Mouse (Mus musculus): ENCODE results near the gene Tmed1.
"Not testable (repeated sequence)": the region's sequence is repeated elsewhere in the genome, so short reads cannot be mapped to it uniquely, and the experiment has no call there.

Tmed1 gene

DNA sequence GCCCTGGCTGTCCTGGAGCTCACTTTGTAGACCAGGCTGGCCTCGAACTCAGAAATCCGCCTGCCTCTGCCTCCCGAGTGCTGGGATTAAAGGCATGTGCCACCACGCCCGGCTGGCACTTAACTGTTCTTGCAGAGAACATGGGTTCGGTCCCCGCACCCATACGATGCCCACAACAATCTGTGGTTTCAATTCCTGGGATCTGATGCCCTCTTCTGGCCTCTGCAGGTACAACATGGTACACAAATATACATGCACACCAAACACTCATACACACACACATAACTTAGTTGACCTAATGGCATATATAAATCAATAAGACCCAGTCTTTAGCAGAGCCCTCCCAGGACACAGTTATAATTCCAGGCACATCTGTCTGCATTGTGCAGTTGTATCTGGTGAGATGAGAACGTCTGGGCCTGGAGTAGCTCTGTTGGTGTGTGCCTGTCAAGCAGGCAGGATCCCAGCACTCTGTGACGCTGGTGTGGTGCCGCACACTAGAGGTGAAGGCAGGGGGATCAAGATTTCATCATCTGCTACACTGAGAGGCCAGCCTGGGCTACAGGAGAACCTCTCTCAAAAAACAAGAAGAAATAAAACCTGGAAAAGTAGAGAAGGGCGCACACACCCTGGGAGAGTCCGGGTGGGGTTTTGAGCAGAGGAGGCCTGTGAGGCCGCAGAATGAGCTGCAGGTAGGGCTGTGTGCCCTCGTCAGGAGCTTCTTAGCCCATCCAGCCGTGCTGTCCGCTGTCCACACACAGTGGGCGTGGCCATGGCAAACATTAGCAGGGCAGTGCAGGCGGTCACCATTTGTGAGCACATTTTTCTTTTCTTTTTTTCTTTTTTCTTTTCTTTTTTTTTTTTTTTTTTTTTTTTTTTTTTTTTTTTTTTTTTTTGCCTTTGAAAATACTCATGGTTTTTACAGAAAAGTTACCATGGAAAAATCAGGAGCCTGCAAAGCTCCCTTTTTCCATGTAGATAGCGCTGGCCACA, 40.7 kb downstream of the Tmed1 start:
- Histone ChIP-seq H3K27me3 (ENCODE audit: control insufficient read depth, insufficient read depth, low read length, poor library complexity, severe bottlenecking) (no peaks in the 10 kb centered on the region), H3K36me3 (ENCODE audit: control insufficient read depth, insufficient read depth, low read length, poor library complexity, severe bottlenecking) (peaks cover 32% of the 10 kb centered on the region)
- peak; percentile 78 for DNase-seq (ENCODE audit: low read depth, low spot score)

DNA sequence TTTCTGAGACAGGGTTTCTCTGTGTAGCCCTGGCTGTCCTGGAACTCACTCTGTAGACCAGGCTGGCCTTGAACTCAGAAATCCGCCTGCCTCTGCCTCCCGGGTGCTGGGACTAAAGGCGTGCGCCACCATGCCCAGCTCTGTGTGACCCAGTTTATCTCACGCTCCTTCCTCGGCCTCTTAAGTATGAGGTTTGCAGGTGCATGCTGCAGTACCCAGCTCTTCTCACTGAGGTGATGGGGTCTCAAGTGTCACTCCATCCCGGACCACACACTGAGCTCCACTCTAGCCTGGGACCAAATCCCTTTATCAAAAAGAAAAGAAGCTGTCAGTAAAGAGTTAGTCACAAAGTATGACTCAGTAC, 45.5 kb downstream of the Tmed1 start:
- not testable (repeated sequence) for H3K27me3 ChIP-seq (ENCODE audit: control insufficient read depth, insufficient read depth, low read length, poor library complexity, severe bottlenecking); DNase-seq (ENCODE audit: low read depth, low spot score)
- peaks cover 19% of the 10 kb centered on the region for H3K36me3 ChIP-seq (ENCODE audit: control insufficient read depth, insufficient read depth, low read length, poor library complexity, severe bottlenecking)

DNA sequence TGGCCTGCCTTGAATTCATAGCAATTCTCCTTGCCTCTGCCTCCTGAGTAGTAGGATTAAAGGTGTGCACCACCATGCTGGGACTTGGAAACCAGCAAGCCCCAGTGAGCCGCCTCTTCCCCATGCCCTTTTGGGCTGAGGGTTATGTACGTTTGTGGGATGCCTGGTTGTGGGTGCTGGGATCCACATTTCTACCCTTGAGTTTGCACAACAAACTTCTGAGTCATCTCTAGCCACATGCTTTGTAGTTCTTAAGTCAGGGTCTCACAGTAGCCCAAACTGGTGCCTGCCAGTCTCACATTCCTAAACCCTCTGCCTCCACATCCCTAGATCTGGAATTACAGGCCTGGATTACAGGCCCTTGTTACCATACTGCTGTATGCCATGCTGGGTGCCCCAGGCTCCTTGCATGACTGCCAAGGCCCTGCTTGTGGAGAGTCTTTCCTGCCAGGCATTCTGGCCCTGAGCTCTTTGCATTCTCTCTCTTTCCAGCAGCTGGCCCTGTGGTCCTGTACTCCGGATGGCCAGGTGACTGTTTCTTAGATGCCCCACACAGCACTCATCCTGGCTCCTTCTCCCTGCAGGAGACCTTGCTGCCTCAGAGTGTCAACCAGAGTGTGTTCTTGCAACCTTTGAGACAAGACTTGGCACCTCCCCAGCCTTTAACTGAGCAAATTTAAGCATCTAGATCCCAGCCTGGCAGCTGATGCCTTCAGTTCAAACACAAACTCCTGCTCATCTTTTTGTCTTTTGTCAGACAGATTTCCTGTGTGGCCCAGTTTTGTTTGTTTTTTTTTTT, 46.1 kb downstream of the Tmed1 start:
- Histone ChIP-seq H3K27me3 (ENCODE audit: control insufficient read depth, insufficient read depth, low read length, poor library complexity, severe bottlenecking) (no peaks in the 10 kb centered on the region), H3K36me3 (ENCODE audit: control insufficient read depth, insufficient read depth, low read length, poor library complexity, severe bottlenecking) (peaks cover 17% of the 10 kb centered on the region)
- DNase-seq (ENCODE audit: low read depth, low spot score) = no peak

DNA sequence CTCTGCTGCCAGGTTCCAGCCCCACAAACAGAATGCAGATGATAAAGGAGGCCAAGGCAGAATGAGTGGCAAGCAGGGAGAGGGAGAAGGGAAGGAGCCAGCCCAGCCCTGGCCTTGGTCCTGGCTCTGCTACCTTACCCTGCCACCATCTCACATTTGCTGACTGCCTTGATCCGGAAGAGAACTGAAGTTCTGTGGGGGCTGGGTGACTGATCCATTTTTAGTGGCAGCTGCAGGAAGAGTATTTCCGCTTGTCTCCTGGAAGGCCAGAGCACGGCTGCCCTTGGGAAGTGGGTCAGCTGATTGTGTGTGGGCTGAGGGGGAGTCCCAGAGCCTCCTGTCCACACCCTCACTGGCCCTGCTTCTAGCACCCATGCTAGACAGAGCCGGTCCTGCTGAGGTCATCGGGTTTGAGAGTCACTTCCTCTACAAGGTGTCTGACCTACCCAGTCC, 46.9 kb downstream of the Tmed1 start:
- peak; percentile 46 for DNase-seq (ENCODE audit: low read depth, low spot score)

DNA sequence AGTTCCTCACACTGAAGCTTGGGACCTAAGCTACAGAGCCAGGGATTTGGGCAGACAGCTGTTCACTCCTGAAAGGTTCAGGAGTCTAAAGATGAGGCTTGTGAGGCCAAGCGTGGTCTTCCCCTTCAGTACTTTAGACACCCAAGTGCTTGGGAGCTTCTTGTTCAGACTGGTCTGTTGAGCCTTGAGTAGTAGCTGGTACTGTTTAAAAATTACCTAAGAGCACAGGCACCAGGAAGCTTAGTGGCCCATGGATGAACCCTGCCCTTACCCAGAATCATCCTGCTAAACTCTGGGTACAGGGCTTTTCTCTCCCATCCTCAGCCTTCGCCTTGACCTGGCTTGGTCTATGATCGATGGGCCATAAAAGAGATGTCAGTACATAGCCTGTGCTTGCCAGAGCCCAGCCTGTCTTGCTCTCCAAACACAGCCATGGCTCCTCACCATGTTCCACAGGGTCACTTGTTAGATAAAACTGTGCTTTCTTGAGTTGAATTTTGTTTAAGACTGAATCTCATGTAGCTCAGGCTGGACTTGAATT, 49.6 kb downstream of the Tmed1 start:
- no peak for DNase-seq (ENCODE audit: low read depth, low spot score)
- H3K36me3 ChIP-seq (ENCODE audit: control insufficient read depth, insufficient read depth, low read length, poor library complexity, severe bottlenecking) = peaks cover 6% of the 10 kb centered on the region; the same call in 1 of the 2 replicates
- H3K27me3 ChIP-seq (ENCODE audit: control insufficient read depth, insufficient read depth, low read length, poor library complexity, severe bottlenecking) = no peaks in the 10 kb centered on the region

More for the DNA sequence above, 46.9 kb downstream of the Tmed1 start:
- Histone ChIP-seq H3K36me3 (ENCODE audit: control insufficient read depth, insufficient read depth, low read length, poor library complexity, severe bottlenecking) (peaks cover 17% of the 10 kb centered on the region), H3K27me3 (ENCODE audit: control insufficient read depth, insufficient read depth, low read length, poor library complexity, severe bottlenecking) (no peaks in the 10 kb centered on the region)

DNA sequence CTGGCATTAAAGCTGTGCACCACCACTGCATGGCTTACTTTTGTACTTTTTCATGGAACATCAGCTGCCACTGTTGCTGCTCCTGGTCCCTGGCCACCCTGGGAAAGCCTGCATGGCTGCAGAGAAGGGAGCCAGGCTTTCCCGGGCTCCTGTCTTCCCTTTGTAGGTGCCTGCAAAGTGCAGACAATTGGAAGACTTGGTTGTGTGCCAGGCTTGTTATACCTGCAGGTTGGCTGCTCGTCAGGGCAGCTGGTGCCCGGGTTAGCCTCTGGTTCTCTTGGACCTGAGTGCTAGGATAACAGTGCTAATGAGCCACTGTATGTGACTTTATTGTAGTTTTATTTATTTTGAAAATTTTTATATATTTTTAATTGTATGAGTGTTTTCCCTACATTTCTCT, 51.2 kb downstream of the Tmed1 start:
- DNase-seq (ENCODE audit: low read depth, low spot score) = no peak
- Histone ChIP-seq H3K27me3 (ENCODE audit: control insufficient read depth, insufficient read depth, low read length, poor library complexity, severe bottlenecking) (no peaks in the 10 kb centered on the region), H3K36me3 (ENCODE audit: control insufficient read depth, insufficient read depth, low read length, poor library complexity, severe bottlenecking) (peaks cover 3% of the 10 kb centered on the region; the same call in 1 of the 2 replicates)

All from splenic B cell, adult 2 months (primary cell).